8 mouse cellular contexts compared by ENCODE assay signal in the genomic region with DNA sequence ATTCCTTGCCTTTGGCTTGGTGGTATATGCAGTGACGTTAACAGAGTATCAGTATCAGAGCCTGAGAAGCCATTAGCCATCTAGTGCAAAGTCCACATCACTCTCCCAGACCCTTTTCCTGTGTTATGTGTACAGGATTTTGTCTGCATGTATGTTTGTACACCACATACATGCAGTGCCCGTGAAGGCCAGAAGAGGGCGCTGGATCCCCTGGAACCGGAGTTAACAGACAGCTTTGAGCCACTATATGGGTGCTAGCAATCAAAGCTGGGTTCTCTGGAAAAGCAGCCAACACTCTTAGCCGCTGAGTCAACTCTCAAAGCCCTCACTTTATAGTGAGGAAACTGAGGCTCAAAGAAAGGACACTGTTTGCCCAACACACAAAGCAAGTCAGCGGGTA. TPM values are rescaled to one million over a fixed set of nuclear protein-coding genes. Genes with fewer than 3 reads are reported as not detected.
DNase-seq lines count a peak whose midpoint lies in the region; ATAC-seq lines count a peak whose summit lies in the region.

No protein-coding gene starts in this region.

- no peaks in the 10 kb centered on the region for H3K27me3 ChIP-seq in heart, embryonic 13.5 days (replicated peaks)
- H3K27me3 ChIP-seq in embryonic facial prominence, embryonic 15.5 days: no peaks in the 10 kb centered on the region
- H3K27me3 ChIP-seq in liver, embryonic 13.5 days: peaks cover 6% of the 10 kb centered on the region; the same call in 1 of the 2 replicates

- WGBS in heart, embryonic 13.5 days: 65% methylated on average over 6 of the region's 6 CpGs
- 64% methylated on average over 6 of the region's 6 CpGs for WGBS in embryonic facial prominence, embryonic 15.5 days
- 49% methylated on average over 6 of the region's 6 CpGs for WGBS in liver, embryonic 13.5 days (ENCODE audit: insufficient replicate concordance)

- peaks cover 48% of the 10 kb centered on the region for H3K4me1 ChIP-seq in heart, embryonic 13.5 days
- peaks cover 52% of the 10 kb centered on the region for H3K4me1 ChIP-seq in embryonic facial prominence, embryonic 15.5 days
- H3K4me1 ChIP-seq in liver, embryonic 13.5 days (replicated peaks): peaks cover 2% of the 10 kb centered on the region; the same call in 1 of the 2 replicates

- no peaks in the 10 kb centered on the region for H3K9me3 ChIP-seq in heart, embryonic 13.5 days
- H3K9me3 ChIP-seq in embryonic facial prominence, embryonic 15.5 days (replicated peaks): no peaks in the 10 kb centered on the region
- no peaks in the 10 kb centered on the region for H3K9me3 ChIP-seq in liver, embryonic 13.5 days (replicated peaks)

- no peak for ATAC-seq in heart, embryonic 13.5 days (ENCODE audit: extremely low read depth, insufficient number of reproducible peaks, low FRiP score, low TSS enrichment)
- no peak for ATAC-seq in embryonic facial prominence, embryonic 15.5 days (ENCODE audit: insufficient number of reproducible peaks, low FRiP score, low TSS enrichment, low read depth)
- ATAC-seq in liver, embryonic 13.5 days (ENCODE audit: low read depth): no peak

- no peak for DNase-seq in heart, postnatal 36 days
- peak; percentile 16 to 17 for DNase-seq in B cell, adult 2 months
- peak; percentile 23 for DNase-seq in liver, embryonic 13.5 days
- peak; percentile 19 for DNase-seq in thymus, postnatal 25 days
- DNase-seq in ovary, adult 18-20 months (ENCODE audit: low spot score): no peak
- no peak for DNase-seq in left cerebral cortex, adult 11 months (ENCODE audit: low spot score)

- H3K9ac ChIP-seq in heart, embryonic 13.5 days: no peak overlapping the region
- no peak overlapping the region for H3K9ac ChIP-seq in embryonic facial prominence, embryonic 15.5 days
- no peak overlapping the region for H3K9ac ChIP-seq in liver, embryonic 13.5 days

- H3K27ac ChIP-seq in heart, embryonic 13.5 days (replicated peaks): 0 out of 2 replicates have a peak overlapping the region, but pooled peaks have one; percentile 46
- H3K27ac ChIP-seq in embryonic facial prominence, embryonic 15.5 days (replicated peaks): peak overlapping the region; percentile 85
- no peak overlapping the region for H3K27ac ChIP-seq in liver, embryonic 13.5 days

- no peak overlapping the region for H3K4me3 ChIP-seq in heart, embryonic 13.5 days
- no peak overlapping the region for H3K4me3 ChIP-seq in embryonic facial prominence, embryonic 15.5 days (replicated peaks)
- H3K4me3 ChIP-seq in liver, embryonic 13.5 days (replicated peaks): no peak overlapping the region

- H3K4me2 ChIP-seq in heart, embryonic 13.5 days: no peak overlapping the region
- H3K4me2 ChIP-seq in embryonic facial prominence, embryonic 15.5 days (replicated peaks): no peak overlapping the region
- H3K4me2 ChIP-seq in liver, embryonic 13.5 days: no peak overlapping the region

- no peaks in the 10 kb centered on the region for H3K36me3 ChIP-seq in heart, embryonic 13.5 days
- no peaks in the 10 kb centered on the region for H3K36me3 ChIP-seq in embryonic facial prominence, embryonic 15.5 days
- H3K36me3 ChIP-seq in liver, embryonic 13.5 days: no peaks in the 10 kb centered on the region

- intact Hi-C loops in heart, postnatal 36 days (cut with DNase I): loop anchor here (1.0 to 10.0 kb wide), 2 partner anchors 188 to 587 kb away; a partner anchor contains a TSS

RNA-seq across cellular contexts. Expression of a gene that starts 30.8 kb away (rescaled TPM):
- 18.9 and 21.1 TPM in 2 replicates for polyA plus RNA-seq in heart, embryonic 13.5 days (2015; fragmentation: Nextera tagmentation; extraction: Ambion mirVana)
- total RNA-seq in heart, postnatal 36 days (2021): 10 to 100 TPM; 19.9 to 27.9 TPM
- polyA plus RNA-seq in embryonic facial prominence, embryonic 15.5 days (2015; fragmentation: Nextera tagmentation; extraction: Ambion mirVana): 15.7 and 16.9 TPM in 2 replicates
- 5.3 and 6.3 TPM in 2 replicates for polyA plus RNA-seq in liver, embryonic 13.5 days (2015; fragmentation: Nextera tagmentation; extraction: Ambion mirVana)

Comparison
In these comparisons a context has a peak if more than half of its experiments do, and no peak if none do; other contexts are left out.
1. DNase-seq: peak in B cell, adult 2 months (2 of 2), liver, embryonic 13.5 days (single experiment) and thymus, postnatal 25 days (single experiment); none in heart, postnatal 36 days (0 of 2), ovary, adult 18-20 months (single experiment) and left cerebral cortex, adult 11 months (single experiment).